Mouse (Mus musculus): Measurements from ENCODE around the gene Cd82. TPM values are rescaled to one million over a fixed set of nuclear protein-coding genes. Genes with fewer than 3 reads are reported as not detected.

The Cd82 gene
- total RNA-seq (2012; rRNA removed) (164 and 215 TPM in 2 replicates), total RNA-seq (2014; rRNA removed) (157 and 177 TPM in 2 replicates), polyA plus RNA-seq (2012; ENCODE audit: insufficient read length, low read depth) (249 and 294 TPM in 2 replicates)

GRCm38 (mm10) chr2:93462760-93463159, at the start of gene Cd82:
Cd82 (minus strand) TSS chr2:93463140.
- dilution Hi-C loops (cut with MboI; ENCODE audit: extremely low pct_ligation_motif_present, extremely low pct_unique_long_range_greater_than_20kb, low sequenced_read_pairs) (no loop called here), in situ Hi-C loops (cut with MboI; ENCODE audit: low pct_ligation_motif_present, low pct_unique_long_range_greater_than_20kb, low sequenced_read_pairs) (no loop called here)
- Histone ChIP-seq H3K27ac (ENCODE audit: insufficient read depth, low read depth) (peak within 1 kb of the TSS; percentile 76), H3K9ac (ENCODE audit: insufficient read depth, low read depth) (peak within 1 kb of the TSS; percentile 64), H3K4me2 (ENCODE audit: insufficient read depth, low read depth, poor library complexity, severe bottlenecking) (peak within 1 kb of the TSS; percentile 69), H3K4me1 (ENCODE audit: control insufficient read depth in 1 of 2, insufficient read depth in 2 of 2) (peaks cover 14 to 55% of the 10 kb centered on the region in 2 experiments), H3K4me3 (replicated peaks in 1 of 3; ENCODE audit: low read depth in 2 of 3, low read length in 2 of 3, poor library complexity in 1 of 3) (peak within 1 kb of the TSS; percentile 68 to 72 (median 70)), H3K27me3 (replicated peaks) (no peaks in the 10 kb centered on the region), H3K79me2 (replicated peaks; ENCODE audit: control insufficient read depth, extremely low read depth, insufficient read depth, poor library complexity, severe bottlenecking) (peaks cover 34% of the 10 kb centered on the region), H3K36me3 (replicated peaks in 1 of 2; ENCODE audit: control insufficient read depth in 1 of 2, insufficient read depth in 1 of 2, low read length in 1 of 2) (peaks cover 0 to 11% of the 10 kb centered on the region in 2 experiments), H3K9me3 (replicated peaks; ENCODE audit: low read length) (no peaks in the 10 kb centered on the region)
- DNase-seq (ENCODE audit: extremely low read depth), result peak; percentile 63
- TF ChIP-seq IRF4 (IDR thresholded peaks at IDR 0.05; ENCODE audit: low read depth, low read length) (no peak), MYC (IDR thresholded peaks at IDR 0.05; ENCODE audit: low read depth, low read length) (no peak), TBP (conservative IDR thresholded peaks at IDR 0.05; ENCODE audit: low read depth, low read length) (no peak), CHD1 (IDR thresholded peaks at IDR 0.05; ENCODE audit: low read depth, low read length) (no peak), NRF1 (IDR thresholded peaks at IDR 0.05; ENCODE audit: low read depth, low read length) (no peak), SIN3A (IDR thresholded peaks at IDR 0.05; ENCODE audit: low read length) (no peak), E2F4 (IDR thresholded peaks at IDR 0.05; ENCODE audit: insufficient replicate concordance, low read depth, low read length) (no peak), MAX (IDR thresholded peaks at IDR 0.05; ENCODE audit: low read length) (no peak), BHLHE40 (IDR thresholded peaks at IDR 0.05; ENCODE audit: low read depth, low read length) (no peak)

- dilution Hi-C loops (cut with MboI; ENCODE audit: extremely low pct_ligation_motif_present, extremely low pct_unique_long_range_greater_than_20kb, low sequenced_read_pairs), result no loop called here
Measured at GRCm38 (mm10) chr2:93512130-93512529, 49.2 kb upstream of the Cd82 start.

GRCm38 (mm10) chr2:93510839-93511238, 47.9 kb upstream of the Cd82 start:
- DNase-seq (ENCODE audit: extremely low read depth), result no peak
- Histone ChIP-seq H3K79me2 (replicated peaks; ENCODE audit: control insufficient read depth, extremely low read depth, insufficient read depth, poor library complexity, severe bottlenecking) (no peaks in the 10 kb centered on the region), H3K27me3 (replicated peaks) (peaks cover 18% of the 10 kb centered on the region), H3K36me3 (replicated peaks in 1 of 2; ENCODE audit: control insufficient read depth in 1 of 2, insufficient read depth in 1 of 2, low read length in 1 of 2) (no peaks in the 10 kb centered on the region), H3K27ac (ENCODE audit: insufficient read depth, low read depth) (no peak overlapping the region), H3K4me3 (replicated peaks in 1 of 3; ENCODE audit: low read depth in 2 of 3, low read length in 2 of 3, poor library complexity in 1 of 3) (no peak overlapping the region), H3K4me1 (ENCODE audit: control insufficient read depth in 1 of 2, insufficient read depth in 2 of 2) (peaks cover 0 to 28% of the 10 kb centered on the region in 2 experiments; a peak in 2 of 4 replicates), H3K9me3 (replicated peaks; ENCODE audit: low read length) (no peaks in the 10 kb centered on the region), H3K9ac (ENCODE audit: insufficient read depth, low read depth) (no peak overlapping the region), H3K4me2 (ENCODE audit: insufficient read depth, low read depth, poor library complexity, severe bottlenecking) (no peak overlapping the region)
- dilution Hi-C loops (cut with MboI; ENCODE audit: extremely low pct_ligation_motif_present, extremely low pct_unique_long_range_greater_than_20kb, low sequenced_read_pairs) (no loop called here), in situ Hi-C loops (cut with MboI; ENCODE audit: low pct_ligation_motif_present, low pct_unique_long_range_greater_than_20kb, low sequenced_read_pairs) (no loop called here)
- TF ChIP-seq PAX5 (IDR thresholded peaks at IDR 0.05; ENCODE audit: low read length), result no peak
- TF ChIP-seq KAT2A (IDR thresholded peaks at IDR 0.05; ENCODE audit: insufficient replicate concordance, low read length), result no peak
- no peak for TF ChIP-seq MYC (IDR thresholded peaks at IDR 0.05; ENCODE audit: low read depth, low read length)
- no peak for TF ChIP-seq MEF2A (IDR thresholded peaks at IDR 0.05; ENCODE audit: borderline replicate concordance, low read depth, low read length)
- TF ChIP-seq JUN (IDR thresholded peaks at IDR 0.05; ENCODE audit: insufficient read depth, low read depth, low read length), result no peak
- no peak for TF ChIP-seq MXI1 (IDR thresholded peaks at IDR 0.05; ENCODE audit: low read depth, low read length)
- TF ChIP-seq UBTF (IDR thresholded peaks at IDR 0.05; ENCODE audit: low read depth, low read length), result no peak
- no peak for TF ChIP-seq SMC3 (IDR thresholded peaks at IDR 0.05; ENCODE audit: low read depth, low read length)
- no peak for TF ChIP-seq EP300 (IDR thresholded peaks at IDR 0.05; ENCODE audit: low read length)
- TF ChIP-seq RAD21 (IDR thresholded peaks at IDR 0.05; ENCODE audit: low read depth, low read length), result no peak
- TF ChIP-seq TCF12 (IDR thresholded peaks at IDR 0.05; ENCODE audit: low read depth, low read length), result no peak
- TF ChIP-seq GABPA (IDR thresholded peaks at IDR 0.05; ENCODE audit: insufficient replicate concordance, low read depth, low read length), result no peak
- no peak for TF ChIP-seq ZNF384 (IDR thresholded peaks at IDR 0.05; ENCODE audit: low read depth, low read length)
- TF ChIP-seq JUND (conservative IDR thresholded peaks at IDR 0.05; ENCODE audit: low read depth, low read length), result no peak
- no peak for TF ChIP-seq SIN3A (IDR thresholded peaks at IDR 0.05; ENCODE audit: low read length)
- no peak for TF ChIP-seq POLR2A (IDR thresholded peaks at IDR 0.05; ENCODE audit: low read depth, low read length)
- TF ChIP-seq CTCF (conservative IDR thresholded peaks at IDR 0.05 in 1 of 2, IDR thresholded peaks at IDR 0.05 in 1 of 2; ENCODE audit: low read depth in 2 of 2, low read length in 2 of 2), result no peak
- TF ChIP-seq NELFE (IDR thresholded peaks at IDR 0.05; ENCODE audit: low read depth, low read length), result no peak

More at GRCm38 (mm10) chr2:93512130-93512529, 49.2 kb upstream of the Cd82 start:
- no peak overlapping the region for H3K4me2 ChIP-seq (ENCODE audit: insufficient read depth, low read depth, poor library complexity, severe bottlenecking)
- no peaks in the 10 kb centered on the region for H3K9me3 ChIP-seq (replicated peaks; ENCODE audit: low read length)
- peaks cover 0 to 15% of the 10 kb centered on the region in 2 experiments; a peak in 2 of 4 replicates for H3K4me1 ChIP-seq (ENCODE audit: control insufficient read depth in 1 of 2, insufficient read depth in 2 of 2)
- TF ChIP-seq EP300 (IDR thresholded peaks at IDR 0.05; ENCODE audit: low read length), result no peak
- no peak for TF ChIP-seq MAFK (IDR thresholded peaks at IDR 0.05; ENCODE audit: insufficient replicate concordance, low read length)
- no peak for TF ChIP-seq HCFC1 (IDR thresholded peaks at IDR 0.05; ENCODE audit: low read depth, low read length)
- TF ChIP-seq MAZ (IDR thresholded peaks at IDR 0.05; ENCODE audit: low read depth, low read length), result no peak
- TF ChIP-seq MYC (IDR thresholded peaks at IDR 0.05; ENCODE audit: low read depth, low read length), result no peak
- TF ChIP-seq ZC3H11A (IDR thresholded peaks at IDR 0.05; ENCODE audit: low read depth, low read length), result no peak
- H3K36me3 ChIP-seq (replicated peaks in 1 of 2; ENCODE audit: control insufficient read depth in 1 of 2, insufficient read depth in 1 of 2, low read length in 1 of 2), result no peaks in the 10 kb centered on the region
- no peak overlapping the region for H3K27ac ChIP-seq (ENCODE audit: insufficient read depth, low read depth)
- H3K9ac ChIP-seq (ENCODE audit: insufficient read depth, low read depth), result no peak overlapping the region
- in situ Hi-C loops (cut with MboI; ENCODE audit: low pct_ligation_motif_present, low pct_unique_long_range_greater_than_20kb, low sequenced_read_pairs), result no loop called here
- H3K4me3 ChIP-seq (replicated peaks in 1 of 3; ENCODE audit: low read depth in 2 of 3, low read length in 2 of 3, poor library complexity in 1 of 3), result no peak overlapping the region
- no peaks in the 10 kb centered on the region for H3K79me2 ChIP-seq (replicated peaks; ENCODE audit: control insufficient read depth, extremely low read depth, insufficient read depth, poor library complexity, severe bottlenecking)
- DNase-seq (ENCODE audit: extremely low read depth), result no peak
- H3K27me3 ChIP-seq (replicated peaks), result peaks cover 22% of the 10 kb centered on the region
